ENCODE assay signal across 21 mouse cellular contexts in genomic region chr6:66926269-66926668, GRCm38 (mm10). TPM values are rescaled to one million over a fixed set of nuclear protein-coding genes. Genes with fewer than 3 reads are reported as not detected.
DNase-seq lines count a peak whose midpoint lies in the region; ATAC-seq lines count a peak whose summit lies in the region.
"Had no signal": no experiment of that assay in that cellular context is flagged by ENCODE, and none has a peak within 500 bp of the region (broad histone marks: within the 10 kb centered on the region; RNA-seq: fewer than 3 reads in every experiment).

No protein-coding gene starts in this region.

- peak; percentile 51 for DNase-seq in hindbrain, embryonic 10.5 days (ENCODE audit: low spot score)
- DNase-seq in neural tube, embryonic 10.5 days (ENCODE audit: extremely low spot score, low spot score), result peak; percentile 38
- peak; percentile 70 for DNase-seq in limb, embryonic 10.5 days (ENCODE audit: low spot score)
- DNase-seq in spleen, adult 12 weeks (ENCODE audit: low spot score), result no peak
- DNase-seq in Muller cell, postnatal 12 days (ENCODE audit: inconsistent ontology term), result no peak
- DNase-seq: adrenal gland, postnatal 25 days; cerebellum, adult 18-20 months; heart, postnatal 4 days; kidney, postnatal 25 days; left cerebral cortex, postnatal 4 days; right cerebral cortex, postnatal 25 days; thymus, postnatal 14 days had no signal

- H3K27me3 ChIP-seq in hindbrain, embryonic 10.5 days (ENCODE audit: insufficient read depth, poor library complexity, severe bottlenecking), result no peaks in the 10 kb centered on the region
- H3K27me3 ChIP-seq in hindbrain, embryonic 16.5 days (replicated peaks; ENCODE audit: control insufficient read depth, insufficient read depth, low read length), result no peaks in the 10 kb centered on the region
- H3K27me3 ChIP-seq in neural tube, embryonic 15.5 days (replicated peaks), result no peaks in the 10 kb centered on the region
- no peaks in the 10 kb centered on the region for H3K27me3 ChIP-seq in limb, embryonic 10.5 days (ENCODE audit: low read depth, poor library complexity, severe bottlenecking)
- H3K27me3 ChIP-seq: CH12.LX; heart, embryonic 13.5 days; neural tube, embryonic 12.5 days had no signal

- WGBS in hindbrain, embryonic 10.5 days, result 18% methylated on average over 4 of the region's 4 CpGs
- 41% methylated on average over 4 of the region's 4 CpGs for WGBS in hindbrain, embryonic 16.5 days
- 15% methylated on average over 4 of the region's 4 CpGs for WGBS in neural tube, embryonic 15.5 days
- 4% methylated on average over 4 of the region's 4 CpGs for WGBS in limb, embryonic 10.5 days

- no peak overlapping the region for H3K4me2 ChIP-seq in hindbrain, embryonic 16.5 days (ENCODE audit: low read length)
- no peak overlapping the region for H3K4me2 ChIP-seq in neural tube, embryonic 15.5 days
- H3K4me2 ChIP-seq: heart, embryonic 13.5 days; neural tube, embryonic 12.5 days had no signal

- H3K4me3 ChIP-seq in hindbrain, embryonic 10.5 days, result no peak overlapping the region
- no peak overlapping the region for H3K4me3 ChIP-seq in hindbrain, embryonic 16.5 days (ENCODE audit: low read length)
- H3K4me3 ChIP-seq in neural tube, embryonic 15.5 days (replicated peaks), result no peak overlapping the region
- H3K4me3 ChIP-seq in limb, embryonic 10.5 days, result no peak overlapping the region
- H3K4me3 ChIP-seq: heart, embryonic 13.5 days; neural tube, embryonic 12.5 days had no signal

- H3K4me1 ChIP-seq in hindbrain, embryonic 10.5 days (replicated peaks), result peaks cover 8% of the 10 kb centered on the region
- no peaks in the 10 kb centered on the region for H3K4me1 ChIP-seq in hindbrain, embryonic 16.5 days (ENCODE audit: control insufficient read depth, insufficient read depth, low read depth, low read length)
- H3K4me1 ChIP-seq in neural tube, embryonic 15.5 days, result 0 out of 2 replicates have a peak, but pooled peaks cover 5% of the 10 kb centered on the region
- H3K4me1 ChIP-seq in limb, embryonic 10.5 days, result peaks cover 53% of the 10 kb centered on the region
- H3K4me1 ChIP-seq: neural tube, embryonic 12.5 days had no signal

- ATAC-seq in hindbrain, embryonic 16.5 days, result no peak
- ATAC-seq in neural tube, embryonic 15.5 days (ENCODE audit: low FRiP score), result no peak
- ATAC-seq: activated CD4-positive, CD25-positive, alpha-beta regulatory T cell, adult 4 months; forebrain, embryonic 14.5 days had no signal

- no peak overlapping the region for H3K9ac ChIP-seq in hindbrain, embryonic 16.5 days (ENCODE audit: low read depth, low read length)
- H3K9ac ChIP-seq in neural tube, embryonic 15.5 days (replicated peaks), result no peak overlapping the region
- H3K9ac ChIP-seq: heart, embryonic 13.5 days; liver, embryonic 14.5 days; neural tube, embryonic 12.5 days had no signal

- no peaks in the 10 kb centered on the region for H3K36me3 ChIP-seq in hindbrain, embryonic 10.5 days
- H3K36me3 ChIP-seq in hindbrain, embryonic 16.5 days (ENCODE audit: control insufficient read depth, insufficient read depth, low read length), result no peaks in the 10 kb centered on the region
- H3K36me3 ChIP-seq in neural tube, embryonic 15.5 days, result no peaks in the 10 kb centered on the region
- H3K36me3 ChIP-seq in limb, embryonic 10.5 days, result no peaks in the 10 kb centered on the region
- H3K36me3 ChIP-seq: heart, embryonic 13.5 days; neural tube, embryonic 12.5 days had no signal

- H3K9me3 ChIP-seq in hindbrain, embryonic 10.5 days, result no peaks in the 10 kb centered on the region
- no peaks in the 10 kb centered on the region for H3K9me3 ChIP-seq in hindbrain, embryonic 16.5 days (ENCODE audit: control insufficient read depth, low read length)
- H3K9me3 ChIP-seq in neural tube, embryonic 15.5 days (replicated peaks), result no peaks in the 10 kb centered on the region
- H3K9me3 ChIP-seq in limb, embryonic 10.5 days (replicated peaks), result no peaks in the 10 kb centered on the region
- H3K9me3 ChIP-seq: heart, embryonic 13.5 days; neural tube, embryonic 12.5 days had no signal

- no peak overlapping the region for H3K27ac ChIP-seq in hindbrain, embryonic 10.5 days
- H3K27ac ChIP-seq in hindbrain, embryonic 16.5 days (ENCODE audit: low read depth, low read length), result no peak overlapping the region
- H3K27ac ChIP-seq in neural tube, embryonic 15.5 days (replicated peaks), result no peak overlapping the region
- H3K27ac ChIP-seq in limb, embryonic 10.5 days, result no peak overlapping the region
- H3K27ac ChIP-seq: heart, embryonic 13.5 days; liver, embryonic 14.5 days; neural tube, embryonic 12.5 days; stomach, postnatal 0 days had no signal

RNA-seq across cellular contexts. Expression of gene Gng12, which starts 30.1 kb away (rescaled TPM):
- 46.8 and 55.8 TPM in 2 replicates for polyA plus RNA-seq in hindbrain, embryonic 10.5 days (2016; fragmentation: Nextera tagmentation; extraction: Ambion mirVana)
- 70.0 and 76.9 TPM in 2 replicates for polyA plus RNA-seq in hindbrain, embryonic 16.5 days (2015; fragmentation: Nextera tagmentation; extraction: Ambion mirVana)
- 65.9 and 75.1 TPM in 2 replicates for polyA plus RNA-seq in neural tube, embryonic 15.5 days (2015; fragmentation: Nextera tagmentation; extraction: Ambion mirVana)
- 61.2 and 73.9 TPM in 2 replicates for polyA plus RNA-seq in limb, embryonic 10.5 days (2016; fragmentation: Nextera tagmentation; extraction: Ambion mirVana)

Comparison
In these comparisons a context has a peak if more than half of its experiments do, and no peak if none do; other contexts are left out.
1. DNase-seq: peak in hindbrain, embryonic 10.5 days (single experiment), neural tube, embryonic 10.5 days (single experiment) and limb, embryonic 10.5 days (single experiment); none in spleen, adult 12 weeks (single experiment) and Muller cell, postnatal 12 days (single experiment).